Mouse (Mus musculus) heart, embryonic 10.5 days (tissue): ENCODE measurements around the gene Ces1f. TPM values are rescaled to one million over a fixed set of nuclear protein-coding genes. Genes with fewer than 3 reads are reported as not detected.

Experiments
- DNase-seq: peaks from one replicate; pipeline ENCODE4 v3.0.0-alpha.2; 2017; ENCODE audit warnings: low spot score
- H3K27ac ChIP-seq: fragments of 300-500 bp; sonication (generic); 2 replicates; pipeline ENCODE4 v1.5.1; 2016; ENCODE audit warnings: mild to moderate bottlenecking
- H3K27me3 ChIP-seq: fragments of 300-500 bp; sonication (generic); 2 replicates; pipeline ENCODE4 v1.6.1; 2016; ENCODE audit warnings: mild to moderate bottlenecking; ENCODE audit not compliant: poor library complexity, insufficient read depth, severe bottlenecking
- H3K36me3 ChIP-seq: fragments of 300-500 bp; sonication (generic); 2 replicates; pipeline ENCODE4 v1.6.1; 2016; ENCODE audit warnings: mild to moderate bottlenecking, moderate library complexity
- H3K4me1 ChIP-seq: fragments of 300-500 bp; sonication (generic); 2 replicates; pipeline ENCODE4 v1.6.1; 2016; ENCODE audit warnings: mild to moderate bottlenecking
- H3K4me3 ChIP-seq: fragments of 300-500 bp; sonication (generic); 2 replicates; pipeline ENCODE4 v1.5.1; 2016; ENCODE audit warnings: mild to moderate bottlenecking, moderate library complexity
- H3K9me3 ChIP-seq: fragments of 300-500 bp; sonication (generic); 2 replicates; pipeline ENCODE4 v1.6.1; 2016; ENCODE audit warnings: mild to moderate bottlenecking, moderate library complexity
- WGBS: fragments of 180-500 bp; shearing (Covaris S2); methylation state at CpG from one replicate; pipeline ENCODE4 v1.1.7; 2016; 5-methylcytosine and 5-hydroxymethylcytosine counted together
- polyA plus RNA-seq: library from polyadenylated mRNA; unstranded; fragments of >200 nt; fragmentation: Nextera tagmentation; extraction: Ambion mirVana; gene quantifications from 2 replicates; pipeline ENCODE4 v1.2.1, GENCODE M21; 2016

The Ces1f gene
- polyA plus RNA-seq: not detected in 2 replicates

GRCm38 (mm10) chr8:93279556-93279955, at the start of gene Ces1f:
Ces1f (minus strand) TSS chr8:93279747.
- Histone ChIP-seq H3K36me3 (no peaks in the 10 kb centered on the region), H3K27me3 (no peaks in the 10 kb centered on the region), H3K4me3 (no peak within 1 kb of the TSS), H3K9me3 (no peaks in the 10 kb centered on the region), H3K27ac (no peak within 1 kb of the TSS), H3K4me1 (no peaks in the 10 kb centered on the region)
- 91% methylated on average over 1 of the region's 1 CpGs for WGBS
- DNase-seq: no peak

- Histone ChIP-seq H3K36me3 (no peaks in the 10 kb centered on the region), H3K4me1 (no peaks in the 10 kb centered on the region), H3K9me3 (no peaks in the 10 kb centered on the region), H3K4me3 (no peak overlapping the region), H3K27ac (no peak overlapping the region), H3K27me3 (no peaks in the 10 kb centered on the region)
- DNase-seq: no peak
- 77% methylated on average over 2 of the region's 2 CpGs for WGBS
These were observed 45.6 kb upstream of the Ces1f start for GRCm38 (mm10) chr8:93325123-93325522.

- DNase-seq: no peak
- WGBS: 84% methylated on average over 2 of the region's 2 CpGs
These were observed 37.5 kb upstream of the Ces1f start for GRCm38 (mm10) chr8:93317031-93317430.

GRCm38 (mm10) chr8:93315557-93315956, 36.0 kb upstream of the Ces1f start:
- Histone ChIP-seq H3K4me3 (no peak overlapping the region), H3K9me3 (no peaks in the 10 kb centered on the region), H3K36me3 (no peaks in the 10 kb centered on the region), H3K27me3 (no peaks in the 10 kb centered on the region), H3K27ac (no peak overlapping the region), H3K4me1 (no peaks in the 10 kb centered on the region)
- 75% methylated on average over 2 of the region's 2 CpGs for WGBS
- no peak for DNase-seq

More at GRCm38 (mm10) chr8:93317031-93317430, 37.5 kb upstream of the Ces1f start:
- H3K27me3 ChIP-seq: no peaks in the 10 kb centered on the region
- no peaks in the 10 kb centered on the region for H3K9me3 ChIP-seq
- no peaks in the 10 kb centered on the region for H3K36me3 ChIP-seq
- no peak overlapping the region for H3K4me3 ChIP-seq
- H3K27ac ChIP-seq: no peak overlapping the region
- H3K4me1 ChIP-seq: no peaks in the 10 kb centered on the region

GRCm38 (mm10) chr8:93283896-93284295, 4.3 kb upstream of the Ces1f start:
- DNase-seq: no peak
- 77% methylated on average over 2 of the region's 2 CpGs for whole genome bisulfite sequencing
- no peaks in the 10 kb centered on the region for H3K4me1 ChIP-seq

GRCm38 (mm10) chr8:93282349-93282748, 2.8 kb upstream of the Ces1f start:
- Histone ChIP-seq H3K4me3 (no peak overlapping the region), H3K4me1 (no peaks in the 10 kb centered on the region), H3K9me3 (no peaks in the 10 kb centered on the region), H3K27ac (no peak overlapping the region), H3K36me3 (no peaks in the 10 kb centered on the region), H3K27me3 (no peaks in the 10 kb centered on the region)
- no peak for DNase-seq
- 75% methylated on average over 3 of the region's 3 CpGs for WGBS

More at GRCm38 (mm10) chr8:93283896-93284295, 4.3 kb upstream of the Ces1f start:
- Histone ChIP-seq H3K36me3 (no peaks in the 10 kb centered on the region), H3K9me3 (no peaks in the 10 kb centered on the region), H3K4me3 (no peak overlapping the region), H3K27ac (no peak overlapping the region), H3K27me3 (no peaks in the 10 kb centered on the region)

GRCm38 (mm10) chr8:93278176-93278805, 1.3 kb downstream of the Ces1f start:
- H3K27ac ChIP-seq: no peak overlapping the region
- no peaks in the 10 kb centered on the region for H3K27me3 ChIP-seq
- no peaks in the 10 kb centered on the region for H3K4me1 ChIP-seq
- H3K9me3 ChIP-seq: no peaks in the 10 kb centered on the region
- WGBS: 68% methylated on average over 4 of the region's 4 CpGs
- no peak for DNase-seq
- H3K4me3 ChIP-seq: no peak overlapping the region
- H3K36me3 ChIP-seq: no peaks in the 10 kb centered on the region

- Histone ChIP-seq H3K4me3 (no peak overlapping the region), H3K9me3 (no peaks in the 10 kb centered on the region), H3K36me3 (no peaks in the 10 kb centered on the region), H3K27ac (no peak overlapping the region), H3K27me3 (no peaks in the 10 kb centered on the region), H3K4me1 (no peaks in the 10 kb centered on the region)
- no peak for DNase-seq
- 85% methylated on average over 4 of the region's 4 CpGs for WGBS
These were observed 4.9 kb downstream of the Ces1f start for GRCm38 (mm10) chr8:93274609-93275008.

GRCm38 (mm10) chr8:93273321-93273720, 6.2 kb downstream of the Ces1f start:
- WGBS: 77% methylated on average over 3 of the region's 3 CpGs
- Histone ChIP-seq H3K9me3 (no peaks in the 10 kb centered on the region), H3K36me3 (no peaks in the 10 kb centered on the region), H3K4me1 (no peaks in the 10 kb centered on the region), H3K4me3 (no peak overlapping the region), H3K27ac (no peak overlapping the region), H3K27me3 (no peaks in the 10 kb centered on the region)
- DNase-seq: no peak

DNA sequence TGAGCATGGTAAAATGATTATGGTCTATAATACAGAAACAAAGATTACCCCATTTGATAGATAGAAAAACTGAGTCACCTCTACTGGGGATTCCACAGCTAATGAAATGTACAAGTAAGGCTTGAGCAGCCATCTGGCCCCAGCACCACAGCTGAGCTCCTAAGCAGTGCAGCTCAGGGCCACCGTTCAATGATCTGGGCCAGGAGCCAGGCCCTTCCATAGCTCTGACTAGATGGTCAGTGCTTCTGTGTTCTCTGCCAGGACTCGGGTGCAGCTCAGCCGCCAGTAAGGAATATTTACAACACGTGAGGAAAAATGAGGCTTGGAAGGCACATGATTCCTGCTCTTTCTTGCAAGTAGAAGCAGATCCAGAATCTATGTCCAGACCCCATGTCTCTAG, 6.9 kb downstream of the Ces1f start:
- DNase-seq: no peak
- Histone ChIP-seq H3K9me3 (no peaks in the 10 kb centered on the region), H3K27ac (no peak overlapping the region), H3K4me3 (no peak overlapping the region), H3K4me1 (no peaks in the 10 kb centered on the region), H3K27me3 (no peaks in the 10 kb centered on the region), H3K36me3 (no peaks in the 10 kb centered on the region)
- WGBS: 75% methylated on average over 4 of the region's 4 CpGs

DNA sequence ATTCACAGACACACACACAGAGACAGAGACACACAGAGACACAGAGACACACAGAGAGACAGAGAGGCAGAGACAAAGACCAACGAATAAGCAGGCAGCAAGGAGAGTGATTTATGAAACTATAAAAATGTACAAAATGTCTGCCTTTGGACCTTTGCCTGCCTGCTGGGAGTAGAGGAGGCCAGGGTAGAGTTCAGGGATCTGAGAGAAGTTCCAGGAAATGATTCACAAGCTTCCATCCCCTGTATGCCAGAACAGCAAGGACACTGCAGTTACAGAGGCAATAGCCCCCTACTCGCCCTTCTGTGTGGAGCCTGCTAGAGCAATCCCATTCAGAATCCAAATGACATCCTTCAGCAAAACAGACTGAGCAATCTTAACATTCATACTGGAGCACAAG, 18.1 kb downstream of the Ces1f start:
- Histone ChIP-seq H3K4me3 (no peak overlapping the region), H3K4me1 (no peaks in the 10 kb centered on the region), H3K36me3 (no peaks in the 10 kb centered on the region), H3K27me3 (no peaks in the 10 kb centered on the region), H3K9me3 (no peaks in the 10 kb centered on the region), H3K27ac (no peak overlapping the region)
- 55% methylated on average over 2 of the region's 2 CpGs for WGBS
- DNase-seq: no peak

- no peaks in the 10 kb centered on the region for H3K9me3 ChIP-seq
- DNase-seq: no peak
- no peaks in the 10 kb centered on the region for H3K4me1 ChIP-seq
- WGBS: 97% methylated on average over 1 of the region's 1 CpGs
- no peaks in the 10 kb centered on the region for H3K36me3 ChIP-seq
- no peak overlapping the region for H3K4me3 ChIP-seq
- H3K27me3 ChIP-seq: no peaks in the 10 kb centered on the region
- no peak overlapping the region for H3K27ac ChIP-seq
These were observed 27.1 kb downstream of the Ces1f start for GRCm38 (mm10) chr8:93252400-93252925.

DNA sequence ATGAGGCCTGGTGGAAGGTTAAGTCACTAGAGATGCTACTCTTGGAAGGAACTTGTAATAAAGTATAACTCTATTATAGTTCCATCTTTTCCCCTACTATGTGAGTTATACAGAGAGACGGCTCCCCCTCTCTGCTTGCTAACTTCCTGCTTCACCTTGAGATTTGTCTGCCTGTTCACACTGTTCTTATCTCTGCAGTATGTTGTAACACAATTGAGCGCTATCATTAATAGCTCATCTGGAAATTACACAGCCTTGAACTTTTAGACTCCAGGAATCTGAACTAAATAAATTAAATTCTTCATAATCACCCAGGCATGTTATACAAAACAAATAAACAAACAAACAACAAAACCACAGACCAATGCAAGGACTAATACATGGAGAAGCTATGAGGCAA, 33.5 kb downstream of the Ces1f start:
- no peaks in the 10 kb centered on the region for H3K27me3 ChIP-seq
- no peaks in the 10 kb centered on the region for H3K4me1 ChIP-seq
- no peak for DNase-seq
- no peaks in the 10 kb centered on the region for H3K9me3 ChIP-seq
- H3K36me3 ChIP-seq: no peaks in the 10 kb centered on the region
- H3K4me3 ChIP-seq: no peak overlapping the region
- 70% methylated on average over 2 of the region's 2 CpGs for WGBS
- no peak overlapping the region for H3K27ac ChIP-seq

DNA sequence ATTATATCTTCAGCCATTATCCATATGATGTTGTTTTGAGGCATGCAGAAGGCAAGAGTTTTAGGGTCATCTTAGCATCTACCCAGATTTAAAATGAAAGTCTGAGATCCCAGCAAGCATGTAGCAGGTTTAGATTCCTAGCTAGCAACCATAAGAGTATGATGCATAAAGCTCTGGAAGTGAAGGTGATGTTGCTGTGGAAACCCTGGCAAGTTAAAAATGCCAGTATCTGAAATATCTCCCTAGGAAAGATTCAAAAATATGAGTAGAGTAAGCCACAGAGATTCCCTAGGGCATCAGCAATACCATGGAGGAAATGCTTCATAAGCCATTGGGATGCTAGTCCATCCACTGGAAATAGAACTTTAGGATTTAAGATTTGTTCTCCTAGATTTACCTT, 39.7 kb downstream of the Ces1f start:
- Histone ChIP-seq H3K4me1 (no peaks in the 10 kb centered on the region), H3K9me3 (no peaks in the 10 kb centered on the region), H3K4me3 (no peak overlapping the region), H3K36me3 (no peaks in the 10 kb centered on the region), H3K27ac (no peak overlapping the region), H3K27me3 (no peaks in the 10 kb centered on the region)
- DNase-seq: no peak
